Mouse (Mus musculus): ENCODE results near the gene Gm5269. TPM values are rescaled to one million over a fixed set of nuclear protein-coding genes. Genes with fewer than 3 reads are reported as not detected.

Gm5269 gene
- total RNA-seq, 1 experiment, result not detected

Other genes starting within 250 kb of the Gm5269 start
- 114 and 128 TPM in 2 replicates for gene Wdr75, start 95.1 kb downstream of the Gm5269 start, total RNA-seq (2012; rRNA removed)
- gene Slc40a1, start 36.2 kb upstream of the Gm5269 start, total RNA-seq (2012; rRNA removed), result 1.9 and 3.1 TPM in 2 replicates
- 0.22 and 0.53 TPM in 2 replicates for gene Dnah7b, start 176.0 kb upstream of the Gm5269 start, total RNA-seq (2012; rRNA removed)

Measured in ES-E14 (cell line).